Mouse (Mus musculus): ENCODE measurements around the gene Il4i1.

DNA sequence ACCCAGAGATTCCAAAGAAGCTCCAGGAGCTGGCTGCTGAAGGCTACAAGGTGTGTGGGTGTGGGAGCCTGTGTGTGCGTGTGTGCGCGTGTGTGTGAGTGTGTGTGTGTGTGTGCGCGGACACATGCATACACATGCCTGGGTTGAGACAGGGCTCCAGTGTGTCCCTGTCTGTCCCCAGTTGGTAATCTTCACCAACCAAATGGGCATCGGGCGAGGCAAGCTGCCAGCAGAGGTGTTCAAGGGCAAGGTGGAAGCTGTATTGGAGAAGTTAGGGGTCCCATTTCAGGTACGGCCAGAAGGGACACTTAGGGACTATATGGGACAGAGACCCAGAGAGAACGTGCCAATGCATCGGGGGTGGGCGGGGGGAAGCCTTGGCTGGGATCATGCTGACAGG, 43.7 kb downstream of the Il4i1 start:
- TF ChIP-seq CTCF (conservative IDR thresholded peaks at IDR 0.05; ENCODE audit: insufficient read depth, insufficient read length, low read depth, low read length), result no peak
- no peak for TF ChIP-seq POLR2A (IDR thresholded peaks at IDR 0.05; ENCODE audit: low read depth, low read length)
